Mouse (Mus musculus): ENCODE measurements at regions not wholly inside any gene's neighbourhood (a gene's known extent, or its start where the extent isn't known, plus 50 kb on each side); places are given as distances from the start of the nearest gene placed in this dataset.

GRCm38 (mm10) chr7:74709993-74710581, 155.5 kb upstream of the Slco3a1 start:
- H3K27me3 ChIP-seq: no peaks in the 10 kb centered on the region
- no peak overlapping the region for H3K9ac ChIP-seq
- peaks cover 15% of the 10 kb centered on the region for H3K4me1 ChIP-seq (replicated peaks)
- H3K4me2 ChIP-seq: no peak overlapping the region
- no peaks in the 10 kb centered on the region for H3K9me3 ChIP-seq
- no peak overlapping the region for H3K4me3 ChIP-seq
- no peak overlapping the region for H3K27ac ChIP-seq
- 19% methylated on average over 7 of the region's 7 CpGs for WGBS
- no peak for ATAC-seq (ENCODE audit: low FRiP score)
- no peaks in the 10 kb centered on the region for H3K36me3 ChIP-seq

DNA sequence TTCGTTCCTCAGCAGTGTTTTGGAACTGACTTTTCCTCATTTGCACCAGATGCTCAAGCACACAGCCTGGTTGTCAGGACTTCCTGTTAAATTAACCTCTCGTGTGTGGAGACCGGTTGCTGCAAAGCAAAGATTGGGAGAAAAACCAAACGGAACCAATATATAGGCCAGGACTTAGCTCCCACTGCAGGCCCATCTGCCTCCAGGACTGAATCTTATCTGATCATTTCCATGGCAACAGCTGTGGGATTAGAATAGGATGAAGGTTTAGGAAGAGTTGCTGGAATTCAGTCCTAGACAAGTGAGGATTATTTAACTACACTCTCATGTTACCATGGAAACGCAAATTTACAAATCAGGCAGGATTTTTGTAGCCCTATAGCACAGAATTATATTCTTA, 154.4 kb upstream of the Slco3a1 start:
- peaks cover 15% of the 10 kb centered on the region for H3K4me1 ChIP-seq (replicated peaks)
- no peaks in the 10 kb centered on the region for H3K9me3 ChIP-seq
- H3K36me3 ChIP-seq: no peaks in the 10 kb centered on the region
- 36% methylated on average over 5 of the region's 5 CpGs for WGBS
- no peaks in the 10 kb centered on the region for H3K27me3 ChIP-seq
- peak overlapping the region; percentile 55; the same call in 1 of the 2 replicates for H3K27ac ChIP-seq
- ATAC-seq (ENCODE audit: low FRiP score): no peak
- no peak overlapping the region for H3K9ac ChIP-seq
- H3K4me2 ChIP-seq: no peak overlapping the region
- H3K4me3 ChIP-seq: no peak overlapping the region

- no peak for ATAC-seq (ENCODE audit: low FRiP score)
- Histone ChIP-seq H3K4me3 (no peak overlapping the region), H3K9me3 (no peaks in the 10 kb centered on the region), H3K9ac (no peak overlapping the region), H3K4me2 (no peak overlapping the region), H3K36me3 (no peaks in the 10 kb centered on the region), H3K4me1 (replicated peaks) (peaks cover 3% of the 10 kb centered on the region; the same call in 1 of the 2 replicates), H3K27me3 (no peaks in the 10 kb centered on the region), H3K27ac (no peak overlapping the region)
- 78% methylated on average over 4 of the region's 4 CpGs for WGBS
Measured at GRCm38 (mm10) chr7:74703533-74703932, 149.0 kb upstream of the Slco3a1 start.

- H3K9ac ChIP-seq: no peak overlapping the region
- no peak overlapping the region for H3K4me3 ChIP-seq
- no peaks in the 10 kb centered on the region for H3K9me3 ChIP-seq
- no peaks in the 10 kb centered on the region for H3K36me3 ChIP-seq
- no peaks in the 10 kb centered on the region for H3K27me3 ChIP-seq
- no peak for ATAC-seq (ENCODE audit: low FRiP score)
- H3K27ac ChIP-seq: no peak overlapping the region
- no peak overlapping the region for H3K4me2 ChIP-seq
- 0 out of 2 replicates have a peak, but pooled peaks cover 3% of the 10 kb centered on the region for H3K4me1 ChIP-seq (replicated peaks)
- 76% methylated on average over 3 of the region's 3 CpGs for WGBS
Measured at GRCm38 (mm10) chr7:74697794-74698354, 143.3 kb upstream of the Slco3a1 start.

DNA sequence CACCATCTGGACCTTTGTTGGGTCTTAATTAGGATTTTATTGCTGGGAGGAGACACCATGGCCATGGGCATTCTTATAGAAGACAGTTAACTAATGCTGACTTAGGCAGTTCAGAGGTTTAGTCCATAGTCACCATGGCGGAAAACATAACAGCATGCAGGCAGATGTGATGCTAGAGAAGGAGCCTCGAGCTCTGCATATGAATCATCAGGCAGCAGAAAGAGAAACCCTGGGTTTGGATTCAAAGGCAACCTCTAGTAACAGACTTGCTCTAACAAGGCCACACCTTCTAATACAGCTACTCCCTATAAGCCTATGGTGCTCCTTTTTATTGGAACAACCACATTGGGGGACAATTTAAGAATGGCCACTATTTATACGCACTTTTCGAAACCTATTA, 141.7 kb upstream of the Slco3a1 start:
- H3K27ac ChIP-seq: no peak overlapping the region
- no peak overlapping the region for H3K4me2 ChIP-seq
- WGBS: 91% methylated on average over 4 of the region's 4 CpGs
- 0 out of 2 replicates have a peak, but pooled peaks cover 3% of the 10 kb centered on the region for H3K4me1 ChIP-seq (replicated peaks)
- no peaks in the 10 kb centered on the region for H3K27me3 ChIP-seq
- no peaks in the 10 kb centered on the region for H3K9me3 ChIP-seq
- ATAC-seq (ENCODE audit: low FRiP score): no peak
- H3K36me3 ChIP-seq: no peaks in the 10 kb centered on the region
- no peak overlapping the region for H3K4me3 ChIP-seq
- H3K9ac ChIP-seq: no peak overlapping the region

DNA sequence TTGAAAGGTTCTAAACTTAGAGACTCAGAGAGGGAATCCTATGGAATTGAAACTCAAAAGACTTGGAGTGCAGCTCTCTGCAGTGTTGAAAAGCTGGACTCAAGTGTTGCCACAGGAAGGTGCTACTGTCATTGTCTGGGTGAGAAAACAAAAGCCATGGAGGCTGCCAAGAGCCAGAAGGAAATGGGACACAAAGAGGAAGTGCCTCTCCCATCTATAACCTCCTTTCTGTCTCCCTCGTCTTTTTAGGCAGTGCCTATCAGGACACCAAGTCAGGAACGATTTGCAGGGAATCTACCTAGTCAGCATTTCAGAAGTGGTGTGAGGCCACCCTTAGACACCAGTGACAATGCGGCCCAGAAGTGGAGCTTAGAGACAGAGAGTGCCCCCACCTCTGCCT, 138.5 kb upstream of the Slco3a1 start:
- H3K9ac ChIP-seq: no peak overlapping the region
- H3K4me1 ChIP-seq (replicated peaks): peaks cover 7% of the 10 kb centered on the region; the same call in 1 of the 2 replicates
- 74% methylated on average over 3 of the region's 3 CpGs for WGBS

GRCm38 (mm10) chr7:74690706-74691105, 136.1 kb upstream of the Slco3a1 start:
- ATAC-seq (ENCODE audit: low FRiP score): no peak
- Histone ChIP-seq H3K4me3 (no peak overlapping the region), H3K27ac (no peak overlapping the region), H3K9me3 (no peaks in the 10 kb centered on the region), H3K4me1 (replicated peaks) (peaks cover 15% of the 10 kb centered on the region), H3K4me2 (no peak overlapping the region), H3K9ac (no peak overlapping the region), H3K27me3 (no peaks in the 10 kb centered on the region), H3K36me3 (no peaks in the 10 kb centered on the region)

More for the DNA sequence above, 138.5 kb upstream of the Slco3a1 start:
- Histone ChIP-seq H3K27ac (no peak overlapping the region), H3K9me3 (no peaks in the 10 kb centered on the region), H3K4me3 (no peak overlapping the region), H3K27me3 (no peaks in the 10 kb centered on the region), H3K36me3 (no peaks in the 10 kb centered on the region), H3K4me2 (no peak overlapping the region)
- ATAC-seq (ENCODE audit: low FRiP score): no peak

DNA sequence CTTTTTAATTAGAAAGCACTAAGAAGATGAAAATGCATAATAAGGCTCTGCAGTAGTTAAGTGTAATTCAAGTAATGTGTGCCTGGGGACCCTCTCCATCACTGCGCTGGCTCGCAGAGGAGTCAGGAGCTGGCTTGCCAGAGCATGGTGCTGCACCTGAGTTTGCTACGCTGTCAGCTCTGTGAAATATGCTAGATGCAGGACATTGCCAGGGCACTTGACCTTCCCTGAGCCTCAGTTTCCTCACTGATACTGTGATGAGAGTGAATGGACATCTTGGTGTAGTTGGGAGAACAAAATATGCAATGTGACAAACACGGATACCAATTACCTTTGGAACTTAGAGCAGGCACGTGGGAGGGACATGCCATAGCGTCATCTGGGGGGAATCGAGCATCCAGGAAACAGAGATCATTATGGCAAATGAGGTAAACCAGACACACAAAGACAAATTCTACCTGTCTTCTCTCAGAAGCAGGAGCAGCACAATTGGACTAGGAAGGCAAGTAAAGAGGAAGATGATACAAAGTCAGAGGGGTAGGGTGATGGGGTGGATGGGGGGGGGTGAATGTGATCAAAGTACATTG, 133.6 kb upstream of the Slco3a1 start:
- H3K27ac ChIP-seq: no peak overlapping the region

GRCm38 (mm10) chr7:74687303-74688115, 132.9 kb upstream of the Slco3a1 start:
- ATAC-seq (ENCODE audit: low FRiP score): peak; percentile 79
- Histone ChIP-seq H3K9me3 (no peaks in the 10 kb centered on the region), H3K4me1 (replicated peaks) (peaks cover 12% of the 10 kb centered on the region), H3K9ac (no peak overlapping the region), H3K27me3 (no peaks in the 10 kb centered on the region), H3K4me3 (no peak overlapping the region), H3K36me3 (no peaks in the 10 kb centered on the region), H3K4me2 (peak overlapping the region; percentile 19; the same call in 1 of the 2 replicates), H3K27ac (0 out of 2 replicates have a peak overlapping the region, but pooled peaks have one; percentile 8)
- 30% methylated on average over 13 of the region's 13 CpGs for WGBS

More for the DNA sequence above, 133.6 kb upstream of the Slco3a1 start:
- Histone ChIP-seq H3K9ac (no peak overlapping the region), H3K36me3 (no peaks in the 10 kb centered on the region), H3K9me3 (no peaks in the 10 kb centered on the region), H3K4me2 (peak overlapping the region; percentile 19; the same call in 1 of the 2 replicates), H3K4me1 (replicated peaks) (peaks cover 12% of the 10 kb centered on the region), H3K4me3 (no peak overlapping the region), H3K27me3 (no peaks in the 10 kb centered on the region)
- ATAC-seq (ENCODE audit: low FRiP score): peak; percentile 88
- 45% methylated on average over 7 of the region's 7 CpGs for WGBS

DNA sequence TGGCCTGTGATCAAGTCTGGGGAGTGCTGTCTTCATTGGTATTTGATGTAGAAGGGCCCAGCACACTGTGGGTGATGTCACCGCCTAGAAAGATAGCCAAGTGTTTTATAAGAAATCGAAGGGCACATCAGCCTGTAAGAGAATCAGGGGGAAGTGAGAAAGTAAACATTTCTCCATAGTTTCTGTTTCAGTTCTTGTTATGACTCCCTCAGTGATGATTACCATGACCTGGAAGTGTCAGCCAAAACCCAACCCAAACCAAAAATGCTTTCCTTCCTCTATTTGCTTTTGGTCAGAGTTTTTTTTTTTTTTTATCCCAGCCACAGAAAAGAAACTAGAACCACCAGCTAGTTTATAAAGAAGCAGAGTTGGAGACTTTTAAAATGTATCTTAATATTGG, 129.4 kb upstream of the Slco3a1 start:
- H3K4me3 ChIP-seq: no peak overlapping the region
- H3K27ac ChIP-seq: no peak overlapping the region
- peaks cover 12% of the 10 kb centered on the region for H3K4me1 ChIP-seq (replicated peaks)
- H3K27me3 ChIP-seq: no peaks in the 10 kb centered on the region
- no peak overlapping the region for H3K4me2 ChIP-seq
- 92% methylated on average over 2 of the region's 2 CpGs for WGBS
- H3K36me3 ChIP-seq: no peaks in the 10 kb centered on the region
- H3K9ac ChIP-seq: no peak overlapping the region
- no peaks in the 10 kb centered on the region for H3K9me3 ChIP-seq
- no peak for ATAC-seq (ENCODE audit: low FRiP score)

- H3K4me1 ChIP-seq (replicated peaks): no peaks in the 10 kb centered on the region
- WGBS: 62% methylated on average over 4 of the region's 4 CpGs
- no peak overlapping the region for H3K27ac ChIP-seq
- no peak for ATAC-seq (ENCODE audit: low FRiP score)
- H3K27me3 ChIP-seq: no peaks in the 10 kb centered on the region
- no peak overlapping the region for H3K4me3 ChIP-seq
- no peak overlapping the region for H3K4me2 ChIP-seq
- H3K36me3 ChIP-seq: no peaks in the 10 kb centered on the region
- no peaks in the 10 kb centered on the region for H3K9me3 ChIP-seq
- H3K9ac ChIP-seq: no peak overlapping the region
Measured at GRCm38 (mm10) chr7:74673626-74674295, 119.2 kb upstream of the Slco3a1 start.

DNA sequence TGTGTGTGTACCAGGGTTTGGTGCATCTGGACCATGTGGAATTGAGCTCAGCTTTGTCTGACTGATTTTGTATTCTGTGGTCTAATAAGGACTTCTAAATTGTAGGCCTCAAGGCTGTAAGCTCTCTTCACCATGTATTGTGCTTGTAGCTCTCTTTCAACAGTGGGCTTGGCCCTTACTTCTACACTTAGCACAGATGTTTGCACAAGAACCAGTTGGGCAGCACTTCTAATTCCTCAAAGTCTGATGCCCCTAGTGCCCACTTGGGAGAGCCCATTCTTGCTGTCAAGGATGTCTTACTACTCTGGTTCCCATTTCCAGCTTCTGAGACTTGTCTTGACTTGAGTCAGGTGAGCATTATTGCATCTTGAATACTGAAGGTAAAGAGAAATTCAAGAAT, 114.5 kb upstream of the Slco3a1 start:
- no peak for ATAC-seq (ENCODE audit: low FRiP score)
- Histone ChIP-seq H3K27ac (no peak overlapping the region), H3K4me1 (replicated peaks) (no peaks in the 10 kb centered on the region), H3K4me2 (no peak overlapping the region), H3K9me3 (no peaks in the 10 kb centered on the region), H3K4me3 (no peak overlapping the region), H3K9ac (no peak overlapping the region), H3K36me3 (no peaks in the 10 kb centered on the region), H3K27me3 (no peaks in the 10 kb centered on the region)

All from hindbrain, embryonic 13.5 days (tissue).